Mouse (Mus musculus) kidney, adult 2 months (tissue): Measurements from ENCODE around the gene Wdr41.

Experiments
- CTCF ChIP-seq: fragments of 200-500 bp; conservative IDR thresholded peaks from 2 replicates; pipeline ENCODE4 v1.5.1; 2011; ENCODE audit warnings: low read depth, mild to moderate bottlenecking, control low read depth, low read length, moderate library complexity, mixed read lengths; ENCODE audit not compliant: insufficient read depth, insufficient read length
- POLR2A ChIP-seq: fragments of 200-500 bp; IDR thresholded peaks from one replicate; pipeline ENCODE4 v1.6.1; 2011; ENCODE audit warnings: low read depth, low read length, control low read depth

- TF ChIP-seq CTCF (no peak), POLR2A (no peak)
Measured at GRCm38 (mm10) chr13:95030828-95031227, 54.7 kb downstream of the Wdr41 start.
